Mouse (Mus musculus) embryonic facial prominence, embryonic 14.5 days (tissue): ENCODE measurements around the gene Mafg. TPM values are rescaled to one million over a fixed set of nuclear protein-coding genes. Genes with fewer than 3 reads are reported as not detected.

ENCODE experiments used
- ATAC-seq: fragments of 200-750 bp; cut with Nextera tagmentation; 2 replicates; pipeline ENCODE4 v1.8.0; 2017; ENCODE audit warnings: low read depth, moderate number of reproducible peaks, moderate TSS enrichment
- DNase-seq: peaks from one replicate; pipeline ENCODE4 v3.0.0-alpha.2; 2015; ENCODE audit warnings: low spot score
- H3K27ac ChIP-seq: fragments of 300-500 bp; sonication (generic); replicated peaks from 2 replicates; pipeline ENCODE4 v1.5.1; 2014; ENCODE audit warnings: low read depth, mild to moderate bottlenecking, low read length, moderate library complexity
- H3K27me3 ChIP-seq: fragments of 300-500 bp; sonication (generic); replicated peaks from 2 replicates; pipeline ENCODE4 v1.6.1; 2014; ENCODE audit warnings: low read length; ENCODE audit not compliant: control insufficient read depth, insufficient read depth
- H3K36me3 ChIP-seq: fragments of 300-500 bp; sonication (generic); 2 replicates; pipeline ENCODE4 v1.6.1; 2014; ENCODE audit warnings: low read length, mixed read lengths; ENCODE audit not compliant: control insufficient read depth, insufficient read depth
- H3K4me1 ChIP-seq: fragments of 300-500 bp; sonication (generic); 2 replicates; pipeline ENCODE4 v1.6.1; 2014; ENCODE audit warnings: antibody characterized with exemption, low read length; ENCODE audit not compliant: control insufficient read depth, insufficient read depth
- H3K4me2 ChIP-seq: fragments of 300-500 bp; sonication (generic); 2 replicates; pipeline ENCODE4 v1.6.1; 2014; ENCODE audit warnings: low read depth, mild to moderate bottlenecking, low read length, moderate library complexity, mixed read lengths
- H3K4me3 ChIP-seq: fragments of 300-500 bp; sonication (generic); 2 replicates; pipeline ENCODE4 v1.5.1; 2014; ENCODE audit warnings: low read depth, mild to moderate bottlenecking, low read length
- H3K9ac ChIP-seq: fragments of 300-500 bp; sonication (generic); 2 replicates; pipeline ENCODE4 v1.6.1; 2014; ENCODE audit warnings: low read depth, mild to moderate bottlenecking, low read length, moderate library complexity, mixed read lengths
- H3K9me3 ChIP-seq: fragments of 300-500 bp; sonication (generic); 2 replicates; pipeline ENCODE4 v1.6.1; 2016; ENCODE audit warnings: low read length; ENCODE audit not compliant: control insufficient read depth
- WGBS: fragments of 180-500 bp; shearing (Covaris S2); extraction: QIAGEN DNeasy Blood & Tissue Kit; methylation state at CpG from one replicate; pipeline ENCODE4 v1.1.7; 2014; 5-methylcytosine and 5-hydroxymethylcytosine counted together
- polyA plus RNA-seq: library from polyadenylated mRNA; unstranded; fragments of >200 nt; fragmentation: Nextera tagmentation; extraction: Ambion mirVana; gene quantifications from 2 replicates; pipeline ENCODE4 v1.2.1, GENCODE M21; 2014

Gene Mafg
- polyA plus RNA-seq, 1 experiment from 2014 or later, result 26.8 TPM

DNA sequence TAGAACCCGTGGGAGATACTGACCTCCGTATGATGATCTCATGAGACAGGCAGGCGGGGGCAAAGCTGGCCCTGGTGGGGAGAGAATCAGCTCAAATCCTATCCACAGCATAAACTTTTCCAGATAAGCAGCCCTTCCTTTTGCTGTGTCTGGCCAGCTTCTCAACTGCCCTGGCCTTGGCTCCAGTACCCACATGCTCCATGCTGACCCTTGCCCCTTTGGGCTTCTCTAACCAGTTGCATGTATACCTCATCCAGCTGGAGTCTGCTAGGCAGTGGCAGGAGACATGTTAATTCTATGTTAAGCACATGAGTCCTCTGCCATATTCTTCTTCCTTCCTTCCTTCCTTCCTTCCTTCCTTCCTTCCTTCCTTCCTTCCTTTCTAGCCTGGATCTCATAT lies 21.3 kb upstream of the Mafg start:
- peaks cover 30% of the 10 kb centered on the region for H3K27me3 ChIP-seq
- ATAC-seq (no peak), DNase-seq (no peak)
- peaks cover under 1% of the 10 kb centered on the region; the same call in 1 of the 2 replicates for H3K4me1 ChIP-seq
- H3K9ac ChIP-seq, result no peak overlapping the region
- no peaks in the 10 kb centered on the region for H3K36me3 ChIP-seq
- no peaks in the 10 kb centered on the region for H3K9me3 ChIP-seq
- no peak overlapping the region for H3K4me2 ChIP-seq
- H3K27ac ChIP-seq, result no peak overlapping the region
- H3K4me3 ChIP-seq, result no peak overlapping the region
- 52% methylated on average over 3 of the region's 3 CpGs for whole genome bisulfite sequencing

DNA sequence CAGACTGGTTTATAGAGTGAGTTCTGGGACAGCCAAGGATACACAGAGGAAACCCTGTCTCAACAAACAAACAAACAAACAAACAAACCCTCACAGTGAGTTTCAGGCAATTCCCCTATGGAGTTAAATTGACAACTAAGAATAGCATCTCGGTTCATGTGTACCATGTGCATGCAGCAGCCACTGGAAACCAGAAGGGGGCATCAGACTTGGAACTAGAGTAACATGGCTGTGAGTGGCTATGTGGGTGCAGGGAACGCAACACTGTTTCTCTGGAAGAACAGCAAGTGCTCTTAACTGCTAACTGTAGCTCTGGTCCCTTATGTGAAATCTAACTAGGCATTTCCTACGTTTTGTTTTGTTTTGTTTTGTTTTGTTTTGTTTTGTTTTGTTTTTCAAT lies 18.5 kb upstream of the Mafg start:
- peaks cover 7% of the 10 kb centered on the region for H3K4me1 ChIP-seq
- 69% methylated on average over 3 of the region's 3 CpGs for WGBS
- H3K4me2 ChIP-seq, result no peak overlapping the region
- H3K4me3 ChIP-seq, result no peak overlapping the region
- no peaks in the 10 kb centered on the region for H3K36me3 ChIP-seq
- peaks cover 17% of the 10 kb centered on the region for H3K27me3 ChIP-seq
- no peaks in the 10 kb centered on the region for H3K9me3 ChIP-seq
- DNase-seq (no peak), ATAC-seq (no peak)
- H3K27ac ChIP-seq, result no peak overlapping the region
- H3K9ac ChIP-seq, result no peak overlapping the region

DNA sequence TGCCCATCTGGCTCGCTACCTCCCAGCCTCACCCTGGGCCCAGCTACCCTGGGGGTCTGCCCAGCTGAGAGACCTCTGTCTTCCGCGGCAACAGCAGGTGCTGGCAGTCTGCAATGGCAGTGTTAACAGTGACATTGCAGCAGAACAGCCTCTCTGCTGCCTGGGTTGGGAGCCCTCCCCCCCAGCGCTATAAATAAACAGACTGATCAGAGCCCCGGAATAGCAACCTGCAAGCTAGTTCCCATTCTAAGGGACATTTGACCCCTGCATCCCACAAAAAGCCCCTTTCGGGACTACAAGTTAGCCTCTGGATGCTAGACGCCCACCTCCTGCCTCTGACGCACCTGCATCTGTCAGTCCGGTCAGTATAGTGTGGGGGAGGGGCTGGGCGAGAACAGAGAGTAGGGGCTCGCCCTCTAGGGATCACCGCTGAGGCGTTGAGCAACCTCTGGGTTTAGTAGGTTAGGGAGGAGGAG lies 14.6 kb upstream of the Mafg start, which contains the start of gene Myadml2:
TSS of gene Myadml2 (minus strand) at position 158 of the 476 bp plus-strand sequence.
- peak; percentile 51 for DNase-seq

DNA sequence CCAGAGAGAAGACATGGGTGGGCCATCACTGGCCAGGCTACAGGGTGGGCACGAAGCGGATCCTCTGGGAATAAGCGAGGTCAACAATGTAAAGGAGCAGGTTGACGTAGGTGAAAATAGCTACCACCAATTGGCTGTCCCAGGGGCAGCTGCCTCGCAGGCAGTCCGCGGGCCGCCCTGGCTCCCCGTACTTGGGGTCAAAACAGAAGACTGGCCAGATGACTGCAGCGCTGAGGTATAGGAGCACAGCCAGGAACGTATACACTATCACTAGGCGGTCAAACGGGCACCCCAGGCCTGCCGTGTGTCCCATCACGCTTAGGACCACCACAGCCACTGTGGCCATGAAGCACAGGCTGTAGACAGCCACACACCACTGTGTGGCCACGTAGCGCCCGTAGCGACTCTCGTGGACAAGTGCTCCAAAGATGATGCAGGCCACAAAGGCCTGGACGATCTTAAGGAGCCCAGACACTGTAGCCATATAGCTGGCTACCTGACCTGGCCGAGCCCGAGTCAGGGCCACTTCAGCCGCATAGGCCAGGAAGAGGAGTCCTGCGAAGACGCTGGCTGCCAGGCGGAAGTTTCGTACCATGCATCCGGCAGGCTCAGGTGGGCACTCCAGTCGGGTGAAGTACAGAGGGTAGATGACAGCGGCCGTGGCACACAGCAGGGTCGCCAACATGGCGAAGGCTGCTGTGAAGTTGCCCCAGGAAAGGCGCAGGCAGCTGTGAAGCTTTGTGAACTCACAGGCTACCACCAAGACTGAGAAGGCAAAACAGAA lies 13.8 kb upstream of the Mafg start:
- Histone ChIP-seq H3K4me1 (peaks cover 18% of the 10 kb centered on the region), H3K27ac (no peak overlapping the region), H3K4me2 (no peak overlapping the region), H3K27me3 (peaks cover 8% of the 10 kb centered on the region), H3K9me3 (no peaks in the 10 kb centered on the region), H3K4me3 (no peak overlapping the region), H3K9ac (peak overlapping the region; percentile 34; the same call in 1 of the 2 replicates), H3K36me3 (no peaks in the 10 kb centered on the region)
- no peak for ATAC-seq
- DNase-seq, result no peak
- WGBS, result 78% methylated on average over 35 of the region's 35 CpGs

More for the DNA sequence above, 14.6 kb upstream of the Mafg start, which contains the start of gene Myadml2:
- Histone ChIP-seq H3K27ac (no peak within 1 kb of the TSS), H3K4me2 (peak within 1 kb of the TSS; percentile 39), H3K9me3 (no peaks in the 10 kb centered on the region), H3K4me3 (0 out of 2 replicates have a peak within 1 kb of the TSS, but pooled peaks have one; percentile 6), H3K4me1 (peaks cover 12% of the 10 kb centered on the region), H3K9ac (peak within 1 kb of the TSS; percentile 34; the same call in 1 of the 2 replicates), H3K27me3 (peaks cover 8% of the 10 kb centered on the region), H3K36me3 (no peaks in the 10 kb centered on the region)
- no peak for ATAC-seq
- 6% methylated on average over 13 of the region's 13 CpGs for WGBS

DNA sequence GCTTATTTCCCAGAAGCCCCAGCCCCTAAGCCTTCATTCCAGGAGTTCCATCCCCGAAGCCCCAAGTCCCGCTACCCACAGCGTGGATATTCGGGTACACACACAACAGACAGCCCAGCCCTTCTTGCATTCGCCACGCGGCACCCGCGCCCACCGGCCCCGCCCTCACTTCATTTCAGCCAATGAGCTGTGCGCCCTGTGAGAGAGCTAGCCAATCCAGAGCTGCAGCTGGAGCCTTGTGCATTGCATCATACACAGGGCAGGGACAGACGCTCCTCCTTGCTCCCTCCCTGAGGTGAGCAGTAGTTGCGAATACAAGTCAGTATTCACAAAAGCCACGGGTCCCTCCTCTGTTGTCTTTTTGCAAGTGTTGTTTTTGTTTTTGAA lies 10.2 kb upstream of the Mafg start, which contains the start of gene Pycr1:
TSS of gene Pycr1 (minus strand) at position 169 of the 387 bp plus-strand sequence.
- peak within 1 kb of the TSS; percentile 82 for H3K27ac ChIP-seq
- ATAC-seq (peak; percentile 99), DNase-seq (peak; percentile 97)
- no peaks in the 10 kb centered on the region for H3K9me3 ChIP-seq
- peak within 1 kb of the TSS; percentile 55 for H3K4me3 ChIP-seq
- peaks cover 8% of the 10 kb centered on the region for H3K27me3 ChIP-seq
- H3K36me3 ChIP-seq, result no peaks in the 10 kb centered on the region
- peak within 1 kb of the TSS; percentile 73 for H3K9ac ChIP-seq
- peak within 1 kb of the TSS; percentile 91 for H3K4me2 ChIP-seq
- peaks cover 18% of the 10 kb centered on the region for H3K4me1 ChIP-seq
- WGBS, result 0% methylated on average over 14 of the region's 15 CpGs

- Histone ChIP-seq H3K27me3 (peaks cover 5% of the 10 kb centered on the region), H3K4me2 (peak overlapping the region; percentile 91), H3K36me3 (no peaks in the 10 kb centered on the region), H3K27ac (peak overlapping the region; percentile 82), H3K9me3 (no peaks in the 10 kb centered on the region), H3K4me1 (peaks cover 16% of the 10 kb centered on the region), H3K9ac (peak overlapping the region; percentile 73), H3K4me3 (peak overlapping the region; percentile 55)
- DNase-seq (no peak), ATAC-seq (peak; percentile 44)
- 1% methylated on average over 17 of the region's 18 CpGs for WGBS
Observed at GRCm38 (mm10) chr11:120642939-120643600, 9.7 kb upstream of the Mafg start.

DNA sequence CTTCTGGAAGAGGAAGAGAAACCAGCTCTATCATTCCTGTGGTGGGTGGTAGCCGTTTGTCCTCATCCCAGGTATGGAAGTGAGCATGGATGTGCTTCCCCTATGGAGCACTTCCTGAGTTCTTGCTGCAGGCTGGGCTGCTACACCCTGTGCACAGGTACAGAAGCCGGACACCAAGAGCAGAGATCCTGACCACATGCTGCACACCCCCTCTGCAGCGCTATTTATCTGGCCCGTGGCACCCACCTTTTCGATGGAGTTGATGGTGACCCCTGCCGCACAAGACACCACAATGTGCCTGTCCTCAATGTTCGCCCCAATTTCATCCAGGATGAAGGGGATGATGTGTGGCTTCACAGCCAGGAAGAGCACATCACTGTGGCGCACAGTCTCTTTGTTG lies 8.5 kb upstream of the Mafg start:
- Histone ChIP-seq H3K4me1 (peaks cover 11% of the 10 kb centered on the region), H3K4me2 (peak overlapping the region; percentile 91; the same call in 1 of the 2 replicates), H3K36me3 (no peaks in the 10 kb centered on the region), H3K9me3 (no peaks in the 10 kb centered on the region), H3K9ac (no peak overlapping the region), H3K4me3 (no peak overlapping the region), H3K27me3 (no peaks in the 10 kb centered on the region), H3K27ac (no peak overlapping the region)
- DNase-seq, result no peak
- ATAC-seq, result no peak
- WGBS, result 81% methylated on average over 8 of the region's 8 CpGs

- no peak overlapping the region for H3K9ac ChIP-seq
- H3K36me3 ChIP-seq, result no peaks in the 10 kb centered on the region
- 66% methylated on average over 9 of the region's 9 CpGs for WGBS
- DNase-seq, result no peak
- no peak overlapping the region for H3K27ac ChIP-seq
- no peaks in the 10 kb centered on the region for H3K27me3 ChIP-seq
- no peaks in the 10 kb centered on the region for H3K9me3 ChIP-seq
- ATAC-seq, result no peak
- peaks cover 11% of the 10 kb centered on the region for H3K4me1 ChIP-seq
- no peak overlapping the region for H3K4me2 ChIP-seq
- H3K4me3 ChIP-seq, result no peak overlapping the region
Observed at GRCm38 (mm10) chr11:120641255-120641654, 7.9 kb upstream of the Mafg start.
